Mouse (Mus musculus) MEL (cell line): ENCODE results near the gene Vdac1.

Experiments used
- CHD1 ChIP-seq: IDR thresholded peaks from 2 replicates; pipeline ENCODE4 v1.6.1; 2012; ENCODE audit warnings: low read depth, mild to moderate bottlenecking, inconsistent platforms, low read length, improper control_type of control experiment
- CTCF ChIP-seq, 3 experiments: IDR thresholded peaks in 2 of 3; conservative IDR thresholded peaks in 1 of 3; 2 replicates each; pipeline ENCODE4 v1.5.1; 2011 to 2012; ENCODE audit warnings: low read length in 3 of 3, low read depth in 2 of 3, mild to moderate bottlenecking in 2 of 3, improper control_type of control experiment in 1 of 3, inconsistent platforms in 1 of 3, mixed read lengths in 1 of 3, moderate library complexity in 1 of 3; ENCODE audit not compliant: control insufficient read depth in 1 of 3, insufficient read depth in 1 of 3, poor library complexity in 1 of 3, severe bottlenecking in 1 of 3
- ELF1 ChIP-seq: IDR thresholded peaks from 2 replicates; pipeline ENCODE4 v1.6.1; 2014; ENCODE audit warnings: low read depth, mild to moderate bottlenecking, inconsistent platforms, low read length, improper control_type of control experiment, moderate library complexity
- EP300 ChIP-seq, 2 experiments: IDR thresholded peaks; 2 replicates each; pipeline ENCODE4 v1.6.1; 2011; ENCODE audit warnings: improper control_type of control experiment in 2 of 2, low read length in 2 of 2, low read depth in 1 of 2, mild to moderate bottlenecking in 1 of 2
- GATA1 ChIP-seq: IDR thresholded peaks from 2 replicates; pipeline ENCODE4 v1.6.1; 2011; ENCODE audit warnings: low read depth, low read length, improper control_type of control experiment
- MAX ChIP-seq: IDR thresholded peaks from 2 replicates; pipeline ENCODE4 v1.6.1; 2011; ENCODE audit warnings: low read length, improper control_type of control experiment
- NELFE ChIP-seq: IDR thresholded peaks from 2 replicates; pipeline ENCODE4 v1.6.1; 2011; ENCODE audit warnings: low read depth, low read length, improper control_type of control experiment
- POLR2AphosphoS2 ChIP-seq: IDR thresholded peaks from 2 replicates; pipeline ENCODE4 v1.6.1; 2011; ENCODE audit warnings: low read length, improper control_type of control experiment
- TAL1 ChIP-seq: IDR thresholded peaks from 2 replicates; pipeline ENCODE4 v1.6.1; 2012; ENCODE audit warnings: mild to moderate bottlenecking, inconsistent platforms, low read length, moderate library complexity, mixed read lengths
- USF1 ChIP-seq: IDR thresholded peaks from 2 replicates; pipeline ENCODE4 v1.6.1; 2014; ENCODE audit warnings: low read depth, mild to moderate bottlenecking, inconsistent platforms, low read length, improper control_type of control experiment, moderate library complexity
- USF2 ChIP-seq, 2 experiments: IDR thresholded peaks; 2 replicates each; pipeline ENCODE4 v1.6.1; 2011 to 2012; ENCODE audit warnings: improper control_type of control experiment in 2 of 2, low read length in 2 of 2, borderline replicate concordance in 1 of 2, inconsistent platforms in 1 of 2, low read depth in 1 of 2, mild to moderate bottlenecking in 1 of 2; ENCODE audit not compliant: insufficient read depth in 1 of 2
- ZC3H11A ChIP-seq: IDR thresholded peaks from 2 replicates; pipeline ENCODE4 v1.6.1; 2012; ENCODE audit warnings: low read depth, mild to moderate bottlenecking, inconsistent platforms, low read length, improper control_type of control experiment

DNA sequence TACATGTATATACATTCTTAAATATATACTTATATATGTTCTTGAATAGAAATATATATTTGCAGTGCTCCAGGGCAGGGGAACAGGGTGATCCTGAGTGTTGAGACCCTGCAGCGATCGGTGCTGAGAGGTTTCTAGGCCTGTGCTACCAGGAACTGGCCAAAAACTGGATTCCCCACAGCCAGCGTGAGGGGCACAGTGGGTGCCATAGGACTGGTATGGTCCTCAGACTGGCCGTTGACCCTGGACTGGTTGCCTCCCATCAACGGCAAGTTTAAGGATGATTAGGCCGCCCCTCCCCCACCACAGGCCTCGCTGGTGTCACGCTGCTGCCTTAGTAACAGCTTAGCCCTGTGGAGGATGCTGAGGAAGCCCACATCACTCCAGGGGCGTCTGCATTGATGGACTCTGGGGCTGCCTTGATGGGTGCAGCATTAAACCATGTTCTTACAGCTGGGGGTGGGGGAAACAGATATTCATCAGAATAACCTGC is 44.6 kb downstream of the Vdac1 start:
- TF ChIP-seq EP300 (IDR thresholded peaks at IDR 0.05; ENCODE audit: low read depth in 1 of 2, low read length in 2 of 2), result no peak
- no peak for TF ChIP-seq CTCF (IDR thresholded peaks at IDR 0.05 in 2 of 3, conservative IDR thresholded peaks at IDR 0.05 in 1 of 3; ENCODE audit: control insufficient read depth in 1 of 3, insufficient read depth in 1 of 3, low read depth in 2 of 3, low read length in 3 of 3, poor library complexity in 1 of 3, severe bottlenecking in 1 of 3)
- no peak for TF ChIP-seq ZC3H11A
- TF ChIP-seq NELFE, result no peak
- TF ChIP-seq MAX, result no peak
- TF ChIP-seq USF2 (IDR thresholded peaks at IDR 0.05; ENCODE audit: borderline replicate concordance in 1 of 2, insufficient read depth in 1 of 2, low read depth in 1 of 2, low read length in 2 of 2), result no peak
- TF ChIP-seq POLR2AphosphoS2, result no peak
- no peak for TF ChIP-seq CHD1
- no peak for TF ChIP-seq GATA1
- TF ChIP-seq ELF1, result no peak
- TF ChIP-seq TAL1, result no peak
- no peak for TF ChIP-seq USF1
